ENCODE assay signal across 10 mouse cellular contexts in the genomic region with DNA sequence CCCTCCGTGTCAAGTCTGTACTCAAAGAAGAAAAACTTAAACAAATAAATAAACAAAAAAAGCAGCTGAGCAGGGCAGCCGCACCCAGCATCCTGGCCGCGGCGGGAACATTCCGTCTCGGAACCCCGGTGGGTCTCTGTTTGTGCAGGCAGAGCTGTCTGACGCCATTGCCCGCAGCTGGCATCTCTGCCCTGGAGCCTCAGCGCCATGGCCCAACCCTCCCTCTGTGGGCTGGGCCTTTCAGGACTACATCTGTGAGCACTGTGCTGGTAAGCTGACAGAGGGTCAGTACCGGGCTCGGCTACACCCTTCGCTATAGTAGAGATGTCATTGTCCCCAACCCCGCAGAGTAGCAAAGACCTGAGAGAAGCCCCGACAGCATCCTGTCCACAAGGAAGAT. TPM values are rescaled to one million over a fixed set of nuclear protein-coding genes. Genes with fewer than 3 reads are reported as not detected.
DNase-seq lines count a peak whose midpoint lies in the region; ATAC-seq and TF ChIP-seq lines count a peak whose summit lies in the region.
"Had no signal": no experiment of that assay in that cellular context is flagged by ENCODE, and none has a peak within 500 bp of the region (broad histone marks: within the 10 kb centered on the region; RNA-seq: fewer than 3 reads in every experiment).

No protein-coding gene starts in this region.

- H3K4me2 ChIP-seq in neural tube, embryonic 13.5 days: no peak overlapping the region
- H3K4me2 ChIP-seq in lung, embryonic 16.5 days (ENCODE audit: low read depth, low read length): no peak overlapping the region
- H3K4me2 ChIP-seq in stomach, embryonic 15.5 days: no peak overlapping the region
- H3K4me2 ChIP-seq: lung, embryonic 15.5 days had no signal

- H3K4me3 ChIP-seq in cerebellum, adult 2 months (replicated peaks; ENCODE audit: insufficient read depth, low read depth, low read length): no peak overlapping the region
- no peak overlapping the region for H3K4me3 ChIP-seq in neural tube, embryonic 13.5 days
- H3K4me3 ChIP-seq in lung, embryonic 16.5 days (ENCODE audit: low read length): no peak overlapping the region
- H3K4me3 ChIP-seq in stomach, embryonic 15.5 days (replicated peaks): no peak overlapping the region
- H3K4me3 ChIP-seq: lung, embryonic 15.5 days had no signal

- H3K36me3 ChIP-seq in neural tube, embryonic 13.5 days: no peaks in the 10 kb centered on the region
- H3K36me3 ChIP-seq in lung, embryonic 16.5 days (ENCODE audit: control insufficient read depth, insufficient read depth, low read length): no peaks in the 10 kb centered on the region
- H3K36me3 ChIP-seq in stomach, embryonic 15.5 days: no peaks in the 10 kb centered on the region
- H3K36me3 ChIP-seq: lung, embryonic 15.5 days had no signal

- H3K9me3 ChIP-seq in neural tube, embryonic 13.5 days: no peaks in the 10 kb centered on the region
- H3K9me3 ChIP-seq in lung, embryonic 16.5 days (ENCODE audit: control insufficient read depth, low read length): no peaks in the 10 kb centered on the region
- H3K9me3 ChIP-seq in stomach, embryonic 15.5 days: no peaks in the 10 kb centered on the region
- H3K9me3 ChIP-seq: lung, embryonic 15.5 days had no signal

- H3K9ac ChIP-seq in neural tube, embryonic 13.5 days: no peak overlapping the region
- H3K9ac ChIP-seq in lung, embryonic 16.5 days (ENCODE audit: low read length): peak overlapping the region; percentile 1
- no peak overlapping the region for H3K9ac ChIP-seq in stomach, embryonic 15.5 days
- H3K9ac ChIP-seq: lung, embryonic 15.5 days had no signal

- no peaks in the 10 kb centered on the region for H3K4me1 ChIP-seq in cerebellum, adult 2 months (ENCODE audit: control insufficient read depth, insufficient read depth, low read length)
- H3K4me1 ChIP-seq in neural tube, embryonic 13.5 days (replicated peaks): peaks cover 20% of the 10 kb centered on the region
- peaks cover 34% of the 10 kb centered on the region for H3K4me1 ChIP-seq in lung, embryonic 16.5 days (replicated peaks; ENCODE audit: control insufficient read depth, insufficient read depth, low read length)
- H3K4me1 ChIP-seq in stomach, embryonic 15.5 days: 0 out of 2 replicates have a peak, but pooled peaks cover 10% of the 10 kb centered on the region

- WGBS in cerebellum, adult 2 months: 43% methylated on average over 16 of the region's 16 CpGs
- WGBS in neural tube, embryonic 13.5 days: 65% methylated on average over 16 of the region's 16 CpGs
- WGBS in lung, embryonic 16.5 days: 63% methylated on average over 16 of the region's 16 CpGs
- 70% methylated on average over 16 of the region's 16 CpGs for WGBS in stomach, embryonic 15.5 days

- peak; percentile 68; the same call in 1 of the 2 replicates for ATAC-seq in neural tube, embryonic 13.5 days (ENCODE audit: low read depth)
- no peak for ATAC-seq in lung, embryonic 16.5 days (ENCODE audit: low read depth)
- no peak for ATAC-seq in stomach, embryonic 15.5 days (ENCODE audit: insufficient read depth, low FRiP score, low read depth)

- no peak for TF ChIP-seq POLR2A in cerebellum, adult 2 months (IDR thresholded peaks at IDR 0.05; ENCODE audit: borderline replicate concordance, insufficient read depth, low read length)

- peak overlapping the region; percentile 58; the same call in 1 of the 2 replicates for H3K27ac ChIP-seq in cerebellum, adult 2 months (ENCODE audit: insufficient read depth, low read length)
- H3K27ac ChIP-seq in neural tube, embryonic 13.5 days (replicated peaks): peak overlapping the region; percentile 42
- H3K27ac ChIP-seq in lung, embryonic 16.5 days (ENCODE audit: low read length): no peak overlapping the region; the same call in 1 of the 2 replicates
- H3K27ac ChIP-seq in stomach, embryonic 15.5 days: peak overlapping the region; percentile 6; the same call in 1 of the 2 replicates
- H3K27ac ChIP-seq: lung, embryonic 15.5 days had no signal

- H3K27me3 ChIP-seq in cerebellum, adult 2 months (ENCODE audit: control insufficient read depth, insufficient read depth, low read length): no peaks in the 10 kb centered on the region; the same call in 1 of the 2 replicates
- no peaks in the 10 kb centered on the region for H3K27me3 ChIP-seq in neural tube, embryonic 13.5 days
- H3K27me3 ChIP-seq in lung, embryonic 16.5 days (ENCODE audit: control insufficient read depth, insufficient read depth, low read depth, low read length): no peaks in the 10 kb centered on the region
- H3K27me3 ChIP-seq in stomach, embryonic 15.5 days (replicated peaks): no peaks in the 10 kb centered on the region
- H3K27me3 ChIP-seq: lung, embryonic 15.5 days had no signal

- peak in 1 of 2 experiments; percentile 10 for DNase-seq in cerebellum, adult 2 months
- no peak for DNase-seq in cerebellum, adult 9-11 months
- no peak for DNase-seq in neural tube, embryonic 10.5 days (ENCODE audit: extremely low spot score, low spot score)
- DNase-seq in Muller cell, postnatal 12 days (ENCODE audit: inconsistent ontology term): no peak
- DNase-seq in embryo, embryonic 10.5 days (ENCODE audit: low spot score): no peak
- DNase-seq: adrenal gland, postnatal 25 days had no signal

- no peak for TF ChIP-seq CTCF in cerebellum, adult 2 months (IDR thresholded peaks at IDR 0.05; ENCODE audit: borderline replicate concordance, insufficient read depth, low read depth, low read length)

RNA-seq across cellular contexts. Expression of a gene that starts 56.8 kb away (rescaled TPM):
- polyA plus RNA-seq in cerebellum, adult 2 months (2012; rRNA removed): 5.0 and 5.2 TPM in 2 replicates
- polyA plus RNA-seq in neural tube, embryonic 13.5 days (2015; fragmentation: Nextera tagmentation; extraction: Ambion mirVana): 17.0 and 20.1 TPM in 2 replicates
- polyA plus RNA-seq in lung, embryonic 16.5 days (2015; fragmentation: Nextera tagmentation; extraction: Ambion mirVana): 32.7 and 33.0 TPM in 2 replicates
- polyA plus RNA-seq in stomach, embryonic 15.5 days (2015; fragmentation: Nextera tagmentation; extraction: Ambion mirVana): 19.6 and 21.8 TPM in 2 replicates
